Mouse (Mus musculus) induced T-regulatory cell, adult 2 months (primary cell): ENCODE data around the gene Lpar4.

ENCODE experiments used
- DNase-seq: peaks from one replicate; pipeline ENCODE4 v3.0.0-alpha.2; 2012; ENCODE audit warnings: low read depth

Gene Lpar4

DNA sequence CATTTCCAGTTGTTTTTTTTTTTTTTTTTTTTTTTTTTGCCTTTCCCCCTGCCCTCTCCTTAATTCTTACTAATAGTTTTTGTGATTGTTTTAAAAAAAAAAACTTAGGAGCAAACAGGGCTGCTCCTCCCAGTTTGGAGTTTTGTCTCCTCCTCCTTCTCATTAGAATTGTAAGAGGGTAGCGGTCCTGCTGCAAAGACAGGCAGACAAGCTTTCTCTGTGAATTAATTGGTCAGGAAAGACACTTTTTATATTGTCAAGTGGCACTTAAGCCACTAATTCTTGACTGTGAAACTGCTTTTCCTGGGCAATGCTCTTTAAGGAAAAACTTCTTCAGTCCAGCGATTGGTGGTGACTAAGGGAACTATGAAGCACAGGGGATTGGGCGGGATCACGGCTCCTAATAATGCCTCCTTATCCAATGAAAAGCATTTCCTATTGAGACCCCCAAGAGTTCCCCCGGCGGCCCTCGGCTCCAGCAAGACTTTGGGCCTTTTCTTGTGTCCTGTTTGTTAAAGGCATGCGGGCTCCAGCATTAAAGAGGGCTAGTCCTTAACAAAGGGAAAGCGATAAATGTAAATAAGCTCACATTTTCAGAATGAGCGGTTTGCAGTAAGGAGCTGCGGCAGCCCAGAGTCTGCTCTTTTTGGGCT is at the start of gene Lpar4:
TSS of gene Lpar4 (plus strand) at position 451 of the 653 bp plus-strand sequence.
- DNase-seq = no peak

- DNase-seq = no peak
These were observed 49.0 kb upstream of the Lpar4 start for GRCm38 (mm10) chrX:106871426-106871825.

- no peak for DNase-seq
These were observed 48.5 kb upstream of the Lpar4 start for GRCm38 (mm10) chrX:106871894-106872293.

DNA sequence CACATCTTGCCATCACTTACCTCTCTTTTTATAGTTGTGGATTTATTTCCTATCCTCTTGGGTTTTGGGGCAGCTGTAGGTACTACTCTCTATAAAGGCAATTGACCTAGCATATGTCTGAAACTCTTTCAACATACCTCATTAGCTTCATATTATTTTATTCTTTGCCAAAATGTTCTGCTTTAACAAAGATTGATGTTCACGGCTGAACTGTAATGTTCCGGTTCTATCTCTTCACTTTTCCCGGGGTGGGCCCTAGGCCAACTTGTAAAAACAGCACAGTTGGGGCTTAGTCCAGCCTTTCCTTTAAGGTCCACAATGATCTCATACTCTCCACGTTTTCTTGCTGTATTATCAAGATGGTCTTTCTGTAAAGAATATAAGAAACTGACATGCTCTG is 48.1 kb upstream of the Lpar4 start:
- no peak for DNase-seq

GRCm38 (mm10) chrX:106897707-106898275 is 22.6 kb upstream of the Lpar4 start:
- no peak for DNase-seq

DNA sequence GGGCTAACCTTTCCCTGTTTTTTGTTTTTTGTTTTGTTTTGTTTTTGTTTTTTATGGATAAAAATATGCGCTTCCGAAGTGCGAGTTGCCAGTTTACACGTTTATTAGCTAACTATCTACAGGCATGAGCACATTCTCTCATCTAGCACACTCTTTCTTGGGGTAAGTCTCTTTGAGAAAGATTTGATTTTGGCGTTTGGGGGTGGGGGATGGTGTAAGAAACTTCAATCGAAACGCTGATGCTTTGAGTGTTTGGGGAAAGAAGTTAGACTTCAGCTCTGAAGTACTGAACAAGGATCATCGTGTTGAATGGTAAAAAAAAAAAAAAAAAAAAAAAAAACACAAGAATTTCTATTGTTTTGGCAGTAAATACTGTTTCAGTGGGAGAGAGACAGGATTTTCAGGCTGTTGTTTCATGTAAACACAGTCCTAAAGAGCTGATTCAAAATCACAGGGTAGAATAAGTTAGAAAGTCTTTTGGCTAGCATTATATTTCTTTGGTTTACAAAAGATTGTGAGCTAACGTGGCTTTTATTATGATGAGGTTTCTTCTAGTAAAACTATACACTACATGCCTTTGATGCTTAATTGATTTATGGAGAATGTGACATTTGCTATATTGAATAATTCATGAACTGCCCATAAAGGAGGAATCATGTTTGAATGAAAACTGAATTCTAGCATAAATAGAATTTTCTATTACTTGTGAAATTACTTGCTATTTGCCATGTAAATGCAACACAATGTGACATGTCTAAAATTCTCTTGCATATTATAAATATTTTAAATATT is 599 bp downstream of the Lpar4 start:
- no peak for DNase-seq

DNA sequence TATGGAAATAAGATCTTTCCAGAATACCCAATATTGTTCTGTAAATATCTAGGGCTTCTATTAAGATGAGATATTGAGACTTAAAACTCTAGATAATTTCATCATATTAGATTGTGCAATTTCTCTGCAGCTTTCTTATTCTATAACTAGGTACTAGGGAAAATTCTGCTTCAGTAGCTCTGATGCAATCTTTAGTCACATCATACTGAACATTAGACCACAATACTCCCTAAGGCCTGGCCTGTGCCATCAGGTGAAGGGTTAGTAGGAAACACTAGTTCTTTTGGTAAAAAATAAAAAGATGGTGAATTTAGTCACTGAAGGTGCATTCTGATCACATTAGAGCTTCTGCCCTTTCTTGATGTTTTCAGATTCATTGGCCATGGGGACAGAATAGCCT is 4.1 kb downstream of the Lpar4 start:
- DNase-seq = no peak

GRCm38 (mm10) chrX:106939326-106939725 is 18.9 kb downstream of the Lpar4 start:
- no peak for DNase-seq

- no peak for DNase-seq
These were observed 30.1 kb downstream of the Lpar4 start for GRCm38 (mm10) chrX:106950558-106950957.

- no peak for DNase-seq
These were observed 30.6 kb downstream of the Lpar4 start for GRCm38 (mm10) chrX:106951016-106951415.

DNA sequence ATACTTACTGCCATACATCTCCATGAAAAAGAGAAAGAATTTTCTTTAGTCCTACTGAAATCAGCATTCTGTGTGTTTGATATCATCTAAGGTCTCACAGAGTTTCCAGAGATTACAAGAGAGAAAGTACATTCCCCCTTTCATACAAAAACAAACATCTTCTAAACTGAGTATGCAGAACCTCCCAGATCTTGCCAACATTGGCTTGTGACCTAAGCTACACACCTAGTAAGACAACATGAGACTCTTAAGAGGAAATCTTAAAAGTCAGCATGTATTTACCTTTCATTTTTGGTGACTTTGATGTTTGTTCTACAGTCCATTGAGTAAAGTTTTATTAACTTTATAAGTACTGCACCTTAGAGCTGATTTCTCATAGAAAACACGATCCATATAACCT is 33.4 kb downstream of the Lpar4 start:
- no peak for DNase-seq

DNA sequence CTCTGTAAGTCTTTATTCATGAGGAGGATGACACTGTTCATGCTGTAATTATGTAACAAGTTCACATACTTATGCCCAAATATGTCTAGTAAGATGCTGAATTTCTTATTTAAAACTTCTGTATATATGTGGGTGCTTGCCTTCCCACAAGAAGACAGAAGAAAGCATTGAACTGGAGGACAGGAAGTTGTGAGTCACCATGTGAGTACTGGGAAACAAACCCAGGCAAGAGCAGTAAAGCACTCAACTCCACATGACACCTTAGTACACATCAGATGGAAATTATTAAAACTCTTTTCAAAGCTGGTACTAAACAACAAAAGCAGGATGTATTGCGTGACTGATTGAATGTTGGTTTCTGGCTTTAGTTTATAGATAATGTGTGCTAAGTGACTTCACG is 41.8 kb downstream of the Lpar4 start:
- peak; percentile 13 for DNase-seq

DNA sequence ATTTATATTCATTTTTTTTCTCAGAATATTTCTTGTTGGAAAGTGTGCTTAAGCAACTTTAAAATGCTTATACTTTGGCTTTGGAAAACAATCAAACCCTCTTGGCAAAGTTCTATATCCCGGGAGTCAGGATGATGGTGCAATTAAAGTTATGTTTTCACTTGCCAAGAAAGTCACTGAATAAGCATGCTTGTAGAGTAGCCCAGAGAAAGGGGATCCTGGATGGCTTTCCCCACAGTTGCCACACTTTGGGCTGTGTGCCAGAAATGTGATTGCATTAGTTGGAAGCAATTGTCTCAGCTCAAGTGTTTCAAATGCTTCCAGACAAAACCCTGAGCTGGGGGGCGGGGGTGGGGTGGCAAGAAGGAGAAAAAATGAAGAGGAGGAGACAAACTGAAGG is 43.9 kb downstream of the Lpar4 start:
- DNase-seq = no peak
